Mouse (Mus musculus): ENCODE measurements around the gene Dapk1.

Gene Dapk1

DNA sequence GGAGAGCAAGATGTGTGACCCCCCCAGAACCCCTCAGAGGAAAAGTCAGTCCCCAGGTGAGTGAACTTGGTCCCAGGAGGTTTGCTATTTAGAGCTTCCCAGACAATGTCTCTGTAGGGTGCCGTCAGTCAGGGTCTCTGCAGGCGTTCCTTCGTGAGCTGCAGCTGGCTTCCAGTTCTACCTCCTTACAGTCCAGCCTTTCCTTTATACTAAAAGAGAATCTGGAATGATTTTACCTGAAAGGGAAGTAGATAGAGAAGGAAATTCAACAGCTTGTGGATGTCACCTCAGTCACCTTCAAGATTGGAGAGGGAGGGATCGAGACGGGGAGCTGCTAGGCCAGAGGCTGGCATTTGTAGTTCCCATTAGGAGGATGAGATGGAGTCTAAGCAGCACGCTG, 14.3 kb downstream of the Dapk1 start:
- no peak for DNase-seq (ENCODE audit: low spot score)

- no peak for DNase-seq (ENCODE audit: low spot score)
Measured at GRCm38 (mm10) chr13:60618287-60618686, 16.5 kb downstream of the Dapk1 start.

DNA sequence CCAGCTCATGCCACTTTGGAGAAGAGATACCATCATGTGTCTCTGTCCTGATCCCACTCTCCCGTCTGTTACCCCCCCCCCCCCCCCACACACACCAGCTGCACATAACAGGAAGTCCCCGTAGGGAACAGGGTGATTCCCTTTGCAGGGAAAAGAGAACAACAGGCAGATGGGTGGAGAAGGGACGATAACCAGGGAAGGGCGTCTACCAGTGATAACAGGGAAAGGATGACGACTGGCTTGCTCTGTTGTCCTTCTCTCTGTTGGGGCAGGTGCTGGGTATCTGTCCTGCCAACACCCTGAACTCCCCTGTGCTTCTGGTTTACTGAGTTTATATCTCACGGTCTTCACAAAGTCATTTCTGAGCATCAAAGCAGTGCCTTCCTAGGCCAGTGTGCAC, 18.0 kb downstream of the Dapk1 start:
- no peak for DNase-seq (ENCODE audit: low spot score)

DNA sequence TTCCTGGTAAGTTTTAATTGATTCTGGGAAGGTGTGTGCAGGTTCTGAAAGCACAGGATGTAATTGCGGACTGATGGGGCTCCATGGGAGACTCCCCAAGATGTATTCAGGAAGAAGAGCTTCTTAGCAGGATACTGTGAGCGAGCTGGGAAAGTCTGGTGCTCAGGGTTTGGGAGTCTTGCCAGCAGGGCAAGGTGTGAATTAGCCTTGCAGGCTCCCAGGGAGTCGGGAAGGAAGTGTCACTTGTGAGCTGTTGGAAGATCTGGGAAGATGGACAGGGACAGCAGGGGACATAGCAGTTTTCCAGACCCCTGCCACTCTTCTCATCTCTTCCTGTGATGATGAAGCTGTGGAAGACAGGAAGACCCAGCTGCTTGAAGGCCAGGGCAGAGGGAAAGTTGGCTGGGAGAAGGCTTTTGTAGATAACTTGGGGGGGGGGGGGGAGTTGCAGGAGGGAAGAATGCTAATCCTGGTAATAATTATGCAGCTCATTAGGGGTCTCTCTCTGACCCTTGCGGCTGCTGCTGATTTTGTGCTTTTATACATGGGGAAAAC, 19.7 kb downstream of the Dapk1 start:
- DNase-seq (ENCODE audit: low spot score), result no peak

GRCm38 (mm10) chr13:60625581-60625980, 23.8 kb downstream of the Dapk1 start:
- DNase-seq (ENCODE audit: low spot score), result no peak

GRCm38 (mm10) chr13:60627843-60628656, 26.3 kb downstream of the Dapk1 start:
- DNase-seq (ENCODE audit: low spot score), result no peak

- DNase-seq (ENCODE audit: low spot score), result no peak
Measured at GRCm38 (mm10) chr13:60628657-60628950, 26.9 kb downstream of the Dapk1 start.

DNA sequence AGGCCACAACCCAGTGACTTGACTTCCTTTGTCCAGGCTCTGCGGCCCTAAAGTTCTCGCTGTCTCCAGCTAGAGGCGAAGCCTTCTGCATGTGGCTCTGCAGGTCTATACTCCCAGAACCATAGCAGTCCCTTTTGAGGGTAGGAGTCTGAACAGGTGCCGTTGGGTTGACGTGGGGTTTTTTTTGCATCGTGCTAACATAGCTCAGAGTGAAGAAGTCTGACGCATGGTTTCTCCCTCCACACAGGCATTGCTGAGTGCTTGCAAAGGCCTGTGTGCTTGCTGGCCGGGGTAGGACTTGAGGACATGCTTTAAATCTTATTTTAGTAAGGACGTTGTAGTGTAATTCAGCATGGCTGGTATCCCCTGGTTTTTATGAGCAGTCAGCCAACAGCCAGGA, 27.7 kb downstream of the Dapk1 start:
- no peak for DNase-seq (ENCODE audit: low spot score)

GRCm38 (mm10) chr13:60633945-60634344, 32.2 kb downstream of the Dapk1 start:
- DNase-seq (ENCODE audit: low spot score), result no peak

DNA sequence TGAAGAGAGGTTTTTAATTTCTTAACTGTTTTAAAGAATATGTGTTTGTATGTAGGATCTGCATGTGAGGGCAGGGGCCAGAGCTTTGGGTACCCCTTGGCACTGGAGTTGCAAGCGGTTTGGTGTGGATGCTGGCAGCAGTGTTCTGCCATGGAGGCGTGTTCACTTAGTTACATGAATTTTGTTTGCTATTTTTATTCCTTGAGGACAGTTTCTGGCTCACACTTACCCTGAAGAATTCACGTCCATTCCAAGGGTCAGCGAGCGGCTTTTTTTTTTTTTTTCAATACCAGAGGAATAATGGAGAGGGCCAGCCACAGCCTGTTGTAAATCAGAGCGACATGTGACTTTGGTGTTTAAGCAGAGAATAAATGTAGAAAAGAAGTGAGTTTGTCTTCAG, 33.9 kb downstream of the Dapk1 start:
- DNase-seq (ENCODE audit: low spot score), result no peak

DNA sequence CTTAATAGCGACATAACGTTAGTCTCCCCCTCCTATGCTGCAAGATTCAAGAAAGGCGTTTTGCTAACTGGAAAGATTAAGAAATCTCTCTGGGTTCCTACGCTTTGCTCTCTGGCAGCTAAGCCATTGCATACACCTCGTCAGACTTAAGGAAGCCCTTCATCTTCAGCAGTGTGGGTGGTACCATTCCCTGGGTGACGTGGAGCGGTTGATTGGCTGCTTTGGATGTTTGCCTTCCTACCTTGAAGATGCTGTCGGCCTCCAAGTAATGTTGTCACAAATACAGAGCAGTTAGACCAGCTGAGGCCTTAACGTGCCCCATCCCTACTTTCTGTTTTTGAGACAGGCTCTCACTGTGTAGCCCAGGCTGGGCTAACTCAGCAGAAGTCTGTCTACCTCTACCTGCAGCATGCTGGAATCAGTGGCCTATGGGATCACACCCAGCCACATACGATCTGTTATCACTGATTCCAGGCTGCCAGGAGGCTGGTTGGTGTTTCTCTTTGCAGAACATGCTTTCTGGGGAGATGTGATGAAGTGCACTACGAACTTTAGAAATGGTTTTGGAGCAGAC, 37.8 kb downstream of the Dapk1 start:
- no peak for DNase-seq (ENCODE audit: low spot score)

DNA sequence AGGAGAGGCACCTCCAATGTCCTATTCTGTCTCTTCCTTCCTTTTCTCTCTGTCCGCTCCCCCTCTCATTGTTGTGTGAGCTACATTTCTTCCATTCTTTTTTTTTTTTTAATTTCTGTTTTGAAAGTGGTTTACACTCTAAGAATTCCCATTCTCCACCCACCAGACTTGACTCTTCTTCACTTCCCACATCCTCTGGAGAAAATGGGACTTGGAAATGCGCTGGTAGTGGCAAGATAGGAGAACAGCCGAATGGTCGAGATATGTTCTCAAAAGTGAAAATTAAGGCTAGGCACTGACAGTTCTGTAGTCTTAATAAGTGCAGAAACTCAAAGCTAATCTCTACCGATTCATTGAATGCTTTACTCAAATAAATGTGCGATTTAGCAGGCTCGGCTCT, 38.7 kb downstream of the Dapk1 start:
- DNase-seq (ENCODE audit: low spot score), result no peak

DNA sequence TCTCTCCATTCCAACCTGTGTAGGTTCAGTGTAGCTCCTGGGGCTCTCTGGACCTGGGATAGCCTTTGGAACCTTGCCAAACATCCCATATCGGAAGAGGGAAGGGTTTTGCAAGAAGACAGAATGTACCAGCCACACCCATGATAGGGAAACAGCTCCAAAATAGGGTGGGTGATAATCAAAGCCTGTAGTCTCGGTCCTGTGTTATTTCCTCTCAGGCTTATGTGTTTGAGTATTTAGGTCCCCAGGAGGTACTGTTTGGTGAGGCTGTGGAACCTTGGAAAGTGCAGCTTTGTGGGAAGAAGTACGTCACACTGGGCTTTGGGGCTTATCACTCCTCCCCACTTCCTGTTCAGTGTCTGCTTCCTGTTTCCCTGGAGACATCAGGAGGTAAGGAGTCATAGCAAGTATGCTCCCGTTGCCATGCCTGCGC, 42.7 kb downstream of the Dapk1 start:
- DNase-seq (ENCODE audit: low spot score), result no peak

GRCm38 (mm10) chr13:60646791-60647190, 45.0 kb downstream of the Dapk1 start:
- no peak for DNase-seq (ENCODE audit: low spot score)

- no peak for DNase-seq (ENCODE audit: low spot score)
Measured at GRCm38 (mm10) chr13:60648350-60648749, 46.6 kb downstream of the Dapk1 start.

- no peak for DNase-seq (ENCODE audit: low spot score)
Measured at GRCm38 (mm10) chr13:60650000-60650399, 48.3 kb downstream of the Dapk1 start.

GRCm38 (mm10) chr13:60654017-60654565, 52.3 kb downstream of the Dapk1 start:
- DNase-seq (ENCODE audit: low spot score), result no peak

DNA sequence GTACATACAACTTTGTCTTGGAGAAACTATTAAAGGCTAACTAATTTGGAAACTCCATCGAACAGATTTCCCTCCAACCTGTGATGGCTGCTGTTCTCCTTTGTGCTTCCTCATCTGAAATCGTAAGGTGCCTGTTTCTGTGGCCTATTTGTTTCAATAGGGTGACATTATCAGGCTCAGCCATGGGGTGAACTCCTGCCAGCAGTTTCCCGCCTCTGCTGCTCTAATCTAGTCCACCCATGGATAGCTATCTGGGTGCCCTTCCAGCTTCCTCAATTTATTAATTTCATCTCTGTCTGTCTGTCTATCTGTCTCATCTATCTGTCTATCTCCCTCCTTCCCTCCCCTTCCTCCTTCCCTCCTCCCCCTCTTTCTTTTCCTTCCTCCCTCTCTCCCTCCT, 53.5 kb downstream of the Dapk1 start:
- no peak for DNase-seq (ENCODE audit: low spot score)

DNA sequence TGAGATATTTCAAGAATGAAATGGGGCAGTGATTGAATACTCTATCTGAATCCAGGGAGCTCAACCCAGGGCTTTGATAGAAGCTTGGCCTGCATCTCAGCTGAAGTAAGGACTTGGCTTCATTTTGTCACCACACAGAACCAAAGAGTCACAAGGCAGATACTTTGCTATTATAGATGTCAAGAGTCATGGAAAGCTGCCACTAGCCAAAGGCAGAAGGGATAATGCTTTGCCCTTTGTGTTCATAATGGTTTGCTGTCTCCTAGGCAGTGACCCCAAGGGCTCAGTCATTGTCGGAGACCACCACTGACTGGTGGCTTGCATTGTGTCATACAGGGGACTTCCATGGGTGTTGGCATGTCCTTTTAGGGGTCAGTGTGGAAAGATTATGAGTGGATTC, 57.9 kb downstream of the Dapk1 start:
- no peak for DNase-seq (ENCODE audit: low spot score)

DNA sequence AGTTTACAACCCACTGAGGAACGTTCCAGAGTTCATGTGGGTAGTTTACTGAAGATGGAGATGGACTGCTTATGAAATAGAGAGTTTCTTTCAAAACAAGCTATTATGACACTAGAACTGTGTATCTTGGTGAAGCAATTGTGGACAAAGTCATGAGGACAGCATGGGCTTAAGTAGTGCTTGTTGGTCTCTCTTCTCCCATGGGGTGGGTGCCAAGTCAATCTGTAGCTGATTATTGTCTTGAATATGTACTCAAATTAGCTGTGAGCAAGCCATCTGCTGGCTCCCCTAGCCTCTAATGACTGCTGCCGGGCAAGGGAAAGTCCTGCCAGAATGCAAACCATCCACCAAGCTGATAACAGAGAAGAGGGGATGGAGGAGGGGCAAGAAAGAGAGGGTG, 58.3 kb downstream of the Dapk1 start:
- DNase-seq (ENCODE audit: low spot score), result no peak

DNA sequence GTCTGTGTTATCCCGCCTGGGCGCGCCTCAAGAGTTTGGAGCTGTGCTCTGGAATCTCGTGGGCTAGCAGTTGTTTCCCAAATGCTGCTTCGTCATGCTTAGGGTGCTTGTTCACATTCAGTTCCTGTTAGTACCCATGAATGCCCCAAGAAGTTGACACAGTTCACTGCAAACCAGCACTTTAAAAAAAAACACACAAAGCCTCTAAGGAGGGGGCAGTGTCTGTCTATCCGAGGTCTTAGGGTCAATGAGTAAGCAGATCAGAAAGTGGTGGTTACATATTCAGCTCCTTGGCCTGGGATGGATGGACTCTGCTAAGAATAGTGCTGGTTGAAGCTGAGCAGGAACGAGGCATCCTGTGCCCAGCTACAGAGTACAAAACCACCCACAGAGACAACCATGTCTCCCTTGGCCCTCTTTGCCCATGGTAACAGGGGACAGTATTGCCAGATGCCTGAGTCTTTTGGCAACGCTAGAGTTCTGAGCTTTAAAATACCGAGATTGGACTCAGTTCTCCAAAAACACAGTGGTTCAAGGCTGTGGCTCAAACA, 59.0 kb downstream of the Dapk1 start:
- DNase-seq (ENCODE audit: low spot score), result no peak

DNA sequence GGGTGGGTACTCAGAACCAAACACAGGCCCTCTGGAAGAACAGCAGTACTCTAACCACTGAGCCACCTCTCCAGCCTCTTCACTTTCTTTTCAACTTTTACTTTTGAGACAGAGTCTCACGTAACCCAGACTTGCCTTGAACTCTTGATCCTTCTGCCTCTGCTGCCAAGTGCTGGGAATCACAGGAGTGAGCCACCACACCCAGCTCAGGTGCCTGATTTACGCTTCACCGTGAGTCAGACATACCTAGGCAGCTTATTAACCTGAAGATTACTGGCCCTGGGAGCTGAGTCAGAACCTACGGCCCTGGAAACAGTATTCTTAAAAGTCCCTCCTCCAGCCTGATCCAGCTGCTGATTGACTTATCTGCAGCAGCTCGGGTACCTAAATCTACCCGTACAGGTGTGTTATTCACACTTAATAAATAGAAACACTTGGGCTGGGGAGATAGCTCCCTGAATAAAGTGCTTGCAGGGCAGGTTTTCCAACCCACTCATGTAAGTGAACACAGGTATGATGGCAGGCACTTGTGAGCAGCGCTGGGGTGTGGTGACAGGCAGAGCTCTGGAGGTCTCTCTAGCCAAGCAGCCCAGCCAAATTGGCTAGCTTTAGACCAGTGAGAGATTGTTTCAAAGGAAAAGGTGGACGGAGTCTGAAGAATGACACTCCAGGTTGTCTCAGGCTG, 60.9 kb downstream of the Dapk1 start:
- DNase-seq (ENCODE audit: low spot score), result no peak

GRCm38 (mm10) chr13:60664058-60664457, 62.3 kb downstream of the Dapk1 start:
- DNase-seq (ENCODE audit: low spot score), result no peak

Data from layer of hippocampus, adult 9-10 months (tissue).